Mouse (Mus musculus) stomach, postnatal 0 days (tissue): Measurements from ENCODE around the gene Olfr1396. TPM values are rescaled to one million over a fixed set of nuclear protein-coding genes. Genes with fewer than 3 reads are reported as not detected.

Source experiments
- ATAC-seq: fragments of 200-750 bp; cut with Nextera tagmentation; 2 replicates; pipeline ENCODE4 v1.8.0; 2017; ENCODE audit not compliant: low FRiP score, low TSS enrichment
- DNase-seq: peaks from one replicate; pipeline ENCODE4 v3.0.0-alpha.2; 2016; ENCODE audit warnings: low spot score
- H3K27ac ChIP-seq: fragments of 300-500 bp; sonication (generic); replicated peaks from 2 replicates; pipeline ENCODE4 v1.5.1; 2014; ENCODE audit warnings: mild to moderate bottlenecking, control low read depth
- H3K27me3 ChIP-seq: fragments of 300-500 bp; sonication (generic); 2 replicates; pipeline ENCODE4 v1.6.1; 2014; ENCODE audit warnings: low read length; ENCODE audit not compliant: control insufficient read depth, insufficient read depth
- H3K36me3 ChIP-seq: fragments of 300-500 bp; sonication (generic); 2 replicates; pipeline ENCODE4 v1.6.1; 2014; ENCODE audit warnings: low read length, mixed read lengths; ENCODE audit not compliant: control insufficient read depth, insufficient read depth
- H3K4me1 ChIP-seq: fragments of 300-500 bp; sonication (generic); replicated peaks from 2 replicates; pipeline ENCODE4 v1.6.1; 2014; ENCODE audit warnings: antibody characterized with exemption; ENCODE audit not compliant: control insufficient read depth, insufficient read depth
- H3K4me2 ChIP-seq: fragments of 300-500 bp; sonication (generic); replicated peaks from 2 replicates; pipeline ENCODE4 v1.6.1; 2014; ENCODE audit warnings: low read depth, mild to moderate bottlenecking, control low read depth, moderate library complexity
- H3K4me3 ChIP-seq: fragments of 300-500 bp; sonication (generic); 2 replicates; pipeline ENCODE4 v1.5.1; 2014; ENCODE audit warnings: low read depth, low read length, control low read depth
- H3K9ac ChIP-seq: fragments of 300-500 bp; sonication (generic); 2 replicates; pipeline ENCODE4 v1.6.1; 2014; ENCODE audit warnings: mild to moderate bottlenecking, low read length, control low read depth, mixed read lengths
- H3K9me3 ChIP-seq: fragments of 300-500 bp; sonication (generic); 2 replicates; pipeline ENCODE4 v1.6.1; 2016; ENCODE audit warnings: low read length; ENCODE audit not compliant: control insufficient read depth
- CTCF ChIP-seq: IDR thresholded peaks from 2 replicates; pipeline ENCODE4 v1.5.1; 2016; ENCODE audit warnings: antibody characterized with exemption, low read depth, mild to moderate bottlenecking, moderate library complexity
- EP300 ChIP-seq: optimal IDR thresholded peaks from 2 replicates; pipeline ENCODE3; 2016; ENCODE audit warnings: antibody characterized with exemption
- WGBS: fragments of 180-500 bp; shearing (Covaris S2); extraction: QIAGEN DNeasy Blood & Tissue Kit; methylation state at CpG from one replicate; pipeline ENCODE4 v1.1.7; 2014; 5-methylcytosine and 5-hydroxymethylcytosine counted together
- polyA plus RNA-seq: library from polyadenylated mRNA; unstranded; fragments of >200 nt; fragmentation: Nextera tagmentation; extraction: Ambion mirVana; gene quantifications from 2 replicates; pipeline ENCODE4 v1.2.1, GENCODE M21; 2015

Olfr1396 gene
- polyA plus RNA-seq, 1 experiment from 2014 or later: 0.11 TPM

GRCm38 (mm10) chr11:49083146-49083545 lies 31.5 kb downstream of the Olfr1396 start:
- Histone ChIP-seq H3K27ac (no peak overlapping the region), H3K4me3 (no peak overlapping the region), H3K9ac (no peak overlapping the region), H3K4me1 (peaks cover 4% of the 10 kb centered on the region; the same call in 1 of the 2 replicates), H3K27me3 (no peaks in the 10 kb centered on the region), H3K36me3 (no peaks in the 10 kb centered on the region), H3K9me3 (no peaks in the 10 kb centered on the region), H3K4me2 (no peak overlapping the region)
- DNase-seq (no peak), ATAC-seq (peak; percentile 62)
- 47% methylated on average over 1 of the region's 1 CpGs for WGBS
- TF ChIP-seq CTCF: no peak
- TF ChIP-seq EP300: no peak

- Histone ChIP-seq H3K36me3 (no peaks in the 10 kb centered on the region), H3K27me3 (no peaks in the 10 kb centered on the region), H3K4me2 (no peak overlapping the region), H3K9ac (no peak overlapping the region), H3K27ac (no peak overlapping the region), H3K9me3 (no peaks in the 10 kb centered on the region), H3K4me1 (no peaks in the 10 kb centered on the region), H3K4me3 (no peak overlapping the region)
- DNase-seq: no peak
- no peak for ATAC-seq
- TF ChIP-seq CTCF (no peak), EP300 (no peak)
- WGBS: 72% methylated on average over 3 of the region's 3 CpGs
These were observed 32.8 kb downstream of the Olfr1396 start for GRCm38 (mm10) chr11:49081886-49082285.

DNA sequence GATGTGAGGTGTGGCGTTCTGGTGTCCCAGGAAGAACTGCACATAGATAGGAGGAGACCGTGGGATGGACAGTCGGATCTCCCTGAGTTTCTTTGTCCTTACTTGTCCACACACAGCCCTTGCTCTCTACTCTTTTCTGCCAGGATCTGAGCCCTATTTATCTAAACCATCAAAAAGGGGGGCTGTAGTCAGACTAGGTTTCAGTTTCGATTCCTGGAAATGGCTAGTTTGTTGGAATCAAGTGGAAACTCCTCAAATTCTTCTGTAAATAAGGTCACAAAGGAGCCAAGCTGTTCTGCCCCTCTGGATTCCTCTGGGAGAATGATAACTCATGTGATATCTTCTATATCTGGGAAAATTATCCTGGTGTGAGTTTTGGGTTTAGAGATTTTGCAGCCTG lies 33.3 kb downstream of the Olfr1396 start:
- ATAC-seq: no peak
- DNase-seq: no peak
- no peak overlapping the region for H3K4me2 ChIP-seq
- TF ChIP-seq CTCF (no peak), EP300 (no peak)
- 61% methylated on average over 4 of the region's 4 CpGs for WGBS
- no peaks in the 10 kb centered on the region for H3K27me3 ChIP-seq
- H3K9ac ChIP-seq: no peak overlapping the region
- no peak overlapping the region for H3K27ac ChIP-seq
- H3K9me3 ChIP-seq: no peaks in the 10 kb centered on the region
- H3K36me3 ChIP-seq: no peaks in the 10 kb centered on the region
- no peak overlapping the region for H3K4me3 ChIP-seq
- H3K4me1 ChIP-seq: no peaks in the 10 kb centered on the region

DNA sequence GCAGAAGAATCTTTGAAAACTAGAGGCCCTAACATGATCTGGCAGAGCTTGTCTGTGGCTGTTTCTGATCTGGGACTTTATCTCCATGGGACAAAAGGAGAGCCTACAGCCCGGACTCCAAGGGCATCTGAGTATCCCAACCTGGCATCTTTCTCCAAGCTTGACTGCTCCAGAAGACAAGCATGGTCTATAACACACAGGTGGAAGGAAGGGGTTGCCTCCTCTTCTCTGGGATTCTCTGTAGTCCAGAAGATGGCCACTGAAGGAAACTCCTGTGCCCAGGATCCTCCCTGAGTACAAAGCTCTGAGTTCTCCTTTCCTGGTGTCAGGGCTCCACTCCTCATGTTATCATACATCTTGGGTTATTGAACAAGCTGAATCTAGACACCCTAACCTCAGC lies 34.0 kb downstream of the Olfr1396 start:
- Histone ChIP-seq H3K27me3 (no peaks in the 10 kb centered on the region), H3K4me2 (no peak overlapping the region), H3K36me3 (no peaks in the 10 kb centered on the region), H3K9ac (no peak overlapping the region), H3K4me1 (no peaks in the 10 kb centered on the region), H3K27ac (no peak overlapping the region), H3K4me3 (no peak overlapping the region), H3K9me3 (no peaks in the 10 kb centered on the region)
- 89% methylated on average over 1 of the region's 1 CpGs for WGBS
- no peak for DNase-seq
- TF ChIP-seq EP300 (no peak), CTCF (no peak)
- ATAC-seq: no peak

GRCm38 (mm10) chr11:49078719-49079118 lies 36.0 kb downstream of the Olfr1396 start:
- 64% methylated on average over 3 of the region's 3 CpGs for WGBS
- Histone ChIP-seq H3K4me2 (no peak overlapping the region), H3K9me3 (no peaks in the 10 kb centered on the region), H3K4me3 (no peak overlapping the region), H3K27me3 (no peaks in the 10 kb centered on the region), H3K9ac (no peak overlapping the region), H3K27ac (no peak overlapping the region), H3K4me1 (no peaks in the 10 kb centered on the region), H3K36me3 (no peaks in the 10 kb centered on the region)
- DNase-seq (no peak), ATAC-seq (no peak)
- TF ChIP-seq EP300 (no peak), CTCF (no peak)

- Histone ChIP-seq H3K4me1 (no peaks in the 10 kb centered on the region), H3K4me3 (no peak overlapping the region), H3K9ac (no peak overlapping the region), H3K4me2 (no peak overlapping the region), H3K9me3 (no peaks in the 10 kb centered on the region), H3K27ac (no peak overlapping the region), H3K27me3 (no peaks in the 10 kb centered on the region), H3K36me3 (no peaks in the 10 kb centered on the region)
- WGBS: 57% methylated on average over 1 of the region's 1 CpGs
- ATAC-seq (no peak), DNase-seq (no peak)
- TF ChIP-seq EP300: no peak
- no peak for TF ChIP-seq CTCF
These were observed 37.7 kb downstream of the Olfr1396 start for GRCm38 (mm10) chr11:49077012-49077411.
